Mouse (Mus musculus) heart, adult 11 months (tissue): ENCODE measurements at regions not wholly inside any gene's neighbourhood (a gene's known extent, or its start where the extent isn't known, plus 50 kb on each side); places are given as distances from the start of the nearest gene placed in this dataset.

Source experiments
- DNase-seq: peaks from one replicate; pipeline ENCODE4 v3.0.0; 2022

DNA sequence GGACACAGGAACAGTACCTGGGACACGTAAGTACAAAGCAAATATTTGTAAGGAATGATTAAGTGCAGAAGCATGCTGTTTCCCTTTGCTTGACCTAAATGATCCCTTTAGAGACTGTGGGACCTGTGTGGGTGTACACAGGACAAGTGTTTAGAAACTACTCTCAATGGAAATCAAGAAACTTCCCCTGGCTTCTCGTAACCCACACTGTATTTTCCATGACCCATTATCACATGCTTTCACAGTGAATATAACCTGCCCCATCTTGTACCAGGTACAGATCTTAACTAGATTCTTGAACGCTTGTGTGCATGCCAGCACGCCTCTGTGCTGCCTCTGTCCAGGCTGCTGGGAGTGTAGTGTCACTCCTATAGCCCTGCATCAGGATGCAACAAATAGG is 177.8 kb upstream of the Ahr start:
- DNase-seq = peak; percentile 63

DNA sequence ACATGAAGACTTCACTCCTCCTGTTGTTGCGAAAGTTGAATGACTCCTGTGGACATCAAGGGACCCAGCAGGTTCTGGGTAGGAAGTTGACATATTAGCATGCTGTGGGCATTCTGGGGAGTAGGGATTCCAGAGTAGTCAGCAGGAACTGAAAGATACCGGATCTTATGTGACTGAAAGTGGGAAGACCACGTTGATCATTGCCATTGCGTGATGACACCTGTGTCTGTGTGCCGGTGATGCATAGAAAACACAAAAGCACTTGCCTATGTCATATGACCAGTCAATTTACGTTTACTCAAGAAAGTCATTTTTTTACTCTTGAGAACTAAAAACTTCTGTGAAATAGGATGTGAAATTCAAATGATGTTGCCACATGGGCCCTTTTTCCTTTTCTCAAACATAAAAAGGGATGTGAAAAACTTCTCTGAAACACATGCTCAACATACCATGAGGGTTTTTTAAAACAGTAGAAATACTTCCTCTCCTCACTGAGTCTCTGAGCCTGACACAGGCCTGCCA is 176.8 kb upstream of the Ahr start:
- DNase-seq = peak; percentile 78

DNA sequence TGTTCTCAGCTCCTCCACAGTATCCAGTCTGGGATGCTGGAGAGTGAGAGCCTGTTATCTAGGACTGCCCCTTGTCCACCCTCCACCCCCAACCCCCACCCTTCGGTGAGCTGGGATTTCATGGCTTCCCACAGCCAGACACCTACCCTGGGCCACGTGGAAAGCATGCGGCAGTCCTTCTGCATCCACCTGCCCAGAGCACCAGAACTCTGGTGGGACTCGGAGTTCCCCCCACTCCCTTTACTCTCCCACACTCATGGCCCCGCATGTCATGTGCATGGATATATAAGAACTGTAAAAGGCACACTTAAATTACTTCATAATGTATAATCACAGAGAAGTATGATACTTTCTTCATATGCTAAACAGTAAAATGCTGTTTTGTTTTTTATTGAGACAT is 175.5 kb upstream of the Ahr start:
- DNase-seq = no peak

DNA sequence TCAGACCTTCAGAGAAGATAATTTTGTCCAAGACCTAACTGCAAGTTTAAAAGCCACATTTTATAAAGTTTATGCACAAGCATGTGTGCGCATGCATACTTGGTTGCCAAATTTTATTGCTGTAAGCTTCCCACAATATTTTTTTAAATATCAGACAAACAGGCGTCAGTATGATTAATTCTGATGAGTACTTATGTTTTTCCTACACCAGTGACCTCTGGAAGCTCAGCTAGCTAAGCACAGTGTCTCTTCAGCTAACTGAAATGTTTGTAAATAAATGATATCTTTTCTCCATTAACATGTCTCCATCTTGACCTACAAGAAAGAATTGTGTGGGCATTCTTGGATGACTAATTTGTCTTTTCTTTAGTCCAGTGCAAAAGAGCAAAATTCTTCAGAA is 168.6 kb upstream of the Ahr start:
- no peak for DNase-seq

DNA sequence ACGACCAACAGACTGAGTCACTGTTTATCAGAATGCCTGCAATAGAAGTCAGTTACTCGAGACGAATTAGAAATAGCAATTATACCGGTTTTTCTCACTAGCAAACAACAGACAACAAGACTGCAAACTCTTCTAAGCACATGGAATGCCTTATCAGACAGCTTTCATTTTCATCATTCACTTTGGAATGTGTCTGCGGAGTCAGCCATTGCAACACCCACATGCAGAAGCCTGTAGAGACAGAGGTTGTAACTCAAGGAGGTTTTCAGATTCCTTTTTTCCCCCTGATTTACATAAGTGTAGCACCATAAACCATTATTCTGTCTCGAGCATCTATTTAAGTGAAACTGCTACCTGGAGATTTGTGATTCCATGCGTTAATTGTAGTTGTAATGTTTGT is 167.8 kb upstream of the Ahr start:
- DNase-seq = no peak

DNA sequence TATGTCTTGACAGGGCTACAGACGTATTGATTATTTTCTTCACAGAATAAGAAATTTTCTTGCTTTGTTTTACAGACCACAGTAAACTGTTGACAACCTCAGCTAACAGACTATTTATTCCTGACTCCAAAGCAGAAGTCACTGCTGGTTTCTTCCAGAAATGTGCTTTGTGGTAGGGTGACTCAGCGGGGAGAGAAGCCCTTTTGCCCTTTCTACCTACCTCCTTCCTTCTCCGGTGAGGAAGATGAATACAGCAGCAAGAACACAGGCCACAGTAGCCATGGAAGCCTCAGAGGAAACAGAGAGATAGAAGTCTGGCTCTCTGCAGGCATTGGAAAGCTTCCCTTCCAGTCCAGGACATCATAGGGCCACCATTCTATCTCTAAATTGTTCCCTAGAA is 159.4 kb upstream of the Ahr start:
- DNase-seq = no peak

DNA sequence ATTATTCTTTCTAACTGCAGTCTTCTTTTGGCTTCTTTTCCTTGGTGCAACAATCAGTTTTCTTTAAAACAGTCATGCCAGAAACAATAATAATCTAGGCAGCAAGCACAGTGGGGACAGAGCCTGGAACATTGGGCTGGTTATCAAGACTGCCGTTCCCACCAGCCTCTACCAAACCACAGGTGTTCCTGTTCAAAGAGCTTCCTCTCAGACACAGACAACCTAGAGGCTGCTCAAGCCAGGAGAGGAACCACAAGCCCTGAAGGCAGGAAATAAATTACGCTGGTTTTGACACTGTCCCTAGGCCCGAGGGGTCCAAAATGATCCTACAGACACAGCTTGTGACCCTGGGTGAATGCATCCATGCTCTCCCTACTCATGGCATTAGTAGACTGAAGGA is 156.1 kb upstream of the Ahr start:
- no peak for DNase-seq

DNA sequence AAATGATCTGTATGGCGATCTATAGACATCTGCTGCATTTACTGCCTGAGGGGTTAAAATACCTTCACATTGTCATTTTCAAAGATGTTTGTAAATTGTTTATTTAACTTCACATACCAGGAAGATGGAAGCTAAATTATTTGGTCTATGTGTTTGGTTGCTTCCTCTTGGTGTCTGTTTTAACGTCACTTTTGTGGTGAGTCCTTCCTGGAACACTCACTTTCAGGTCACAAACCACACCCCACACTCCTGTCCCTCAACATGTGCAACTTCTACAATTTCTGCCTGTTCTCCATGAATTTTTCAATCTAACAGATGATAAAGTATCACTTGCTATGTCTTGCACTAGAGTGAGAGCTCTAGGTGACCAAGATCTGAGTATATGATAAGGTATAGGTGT is 151.4 kb upstream of the Ahr start:
- DNase-seq = no peak

DNA sequence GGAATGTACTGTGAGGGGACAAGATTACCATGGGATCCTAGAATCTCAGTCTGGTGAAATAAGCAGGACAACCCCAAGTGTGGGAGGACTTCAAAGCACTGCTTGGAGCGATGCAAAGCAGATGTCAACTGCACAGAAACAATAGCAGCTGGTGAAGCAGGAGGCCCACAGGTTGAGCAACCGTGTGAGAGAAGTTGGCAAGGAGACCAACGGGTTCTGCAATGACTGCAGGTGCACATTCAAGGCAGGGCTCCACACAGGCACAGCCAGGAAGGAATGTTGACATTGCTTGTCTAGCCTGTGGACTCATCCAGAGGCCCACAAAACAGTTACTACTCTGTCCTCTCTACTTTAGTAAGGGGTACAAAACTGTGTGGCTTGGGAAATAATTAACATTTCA is 150.4 kb upstream of the Ahr start:
- DNase-seq = no peak

DNA sequence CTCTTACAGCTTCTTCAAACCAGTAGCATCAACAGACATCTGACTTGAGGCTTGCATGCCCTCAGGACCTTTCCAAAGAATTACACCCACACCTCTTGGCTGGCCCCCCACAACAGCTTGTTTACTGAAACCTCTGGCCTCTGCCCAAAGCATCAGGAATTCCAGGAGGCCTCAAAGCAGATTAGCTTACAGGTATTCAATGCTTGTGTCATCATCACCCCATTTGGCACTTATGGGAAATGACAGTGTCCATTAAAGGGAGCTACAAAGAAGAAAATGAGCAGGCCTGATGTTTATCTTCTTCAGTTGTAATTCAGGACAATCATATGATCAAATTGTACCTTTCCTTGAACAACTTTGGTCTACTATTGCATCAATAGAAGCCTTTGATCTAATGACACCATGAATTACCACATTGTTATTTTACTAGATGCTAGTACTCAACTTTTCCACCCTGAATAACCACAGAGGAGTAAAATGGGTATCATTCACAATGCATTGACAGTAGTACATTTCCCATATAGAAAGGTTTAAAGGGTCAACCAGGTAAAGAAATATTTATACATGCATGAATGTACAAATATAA is 147.1 kb upstream of the Ahr start:
- DNase-seq = no peak

DNA sequence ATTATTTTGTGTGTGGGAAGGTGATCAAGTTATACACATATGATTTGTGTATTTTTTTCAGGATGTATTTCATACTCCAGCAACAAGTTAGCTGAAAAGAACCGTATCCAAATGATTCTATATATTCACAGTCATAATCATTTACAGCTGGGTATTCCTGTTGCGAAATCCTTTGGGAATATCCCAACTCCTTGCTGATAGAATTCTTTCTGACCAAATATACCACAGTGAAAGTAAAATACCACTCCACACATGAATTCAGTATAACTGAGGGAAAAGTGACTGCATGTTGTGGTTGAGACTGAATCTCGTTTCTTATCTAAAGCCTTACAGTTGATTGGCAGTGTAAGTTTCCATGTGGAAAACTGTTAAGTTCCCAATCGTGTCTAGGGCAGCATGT is 145.1 kb upstream of the Ahr start:
- DNase-seq = no peak

DNA sequence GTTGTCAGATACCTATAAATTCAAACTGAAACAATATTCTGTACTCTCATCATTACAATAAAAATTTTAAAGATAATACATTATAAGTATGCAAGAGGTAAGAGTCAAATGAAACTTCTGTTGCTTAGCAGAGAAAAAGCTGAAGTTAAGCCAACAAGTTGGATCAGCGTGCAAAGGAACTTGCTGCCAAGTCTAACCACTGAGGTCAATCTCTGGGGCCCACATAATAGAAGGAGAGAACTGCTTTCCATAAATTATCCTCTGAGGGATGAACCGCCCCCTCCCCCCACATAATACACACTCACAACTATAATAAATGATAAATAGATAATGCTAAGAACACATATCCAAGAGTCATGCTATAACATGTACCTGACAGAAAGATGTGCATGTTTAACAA is 144.2 kb upstream of the Ahr start:
- no peak for DNase-seq

DNA sequence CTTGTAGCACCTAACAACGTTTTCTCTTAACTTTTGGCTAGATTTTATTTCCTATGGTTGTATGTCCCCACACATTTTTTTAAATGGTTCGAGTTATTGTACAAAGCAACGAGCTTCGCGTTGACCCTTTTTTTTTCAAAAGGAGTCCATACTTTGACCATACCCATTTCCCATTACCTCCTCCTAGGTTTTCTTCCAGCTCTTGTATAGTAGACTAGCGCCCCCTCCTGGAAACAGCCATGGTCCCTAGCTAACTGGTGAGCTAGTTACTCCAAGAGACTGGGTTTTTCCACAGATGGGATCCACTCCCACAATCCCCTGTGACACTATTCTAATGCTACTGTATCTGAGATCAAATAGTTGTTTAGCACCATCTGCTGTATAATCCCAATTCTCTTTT is 139.6 kb upstream of the Ahr start:
- peak; percentile 87 for DNase-seq

DNA sequence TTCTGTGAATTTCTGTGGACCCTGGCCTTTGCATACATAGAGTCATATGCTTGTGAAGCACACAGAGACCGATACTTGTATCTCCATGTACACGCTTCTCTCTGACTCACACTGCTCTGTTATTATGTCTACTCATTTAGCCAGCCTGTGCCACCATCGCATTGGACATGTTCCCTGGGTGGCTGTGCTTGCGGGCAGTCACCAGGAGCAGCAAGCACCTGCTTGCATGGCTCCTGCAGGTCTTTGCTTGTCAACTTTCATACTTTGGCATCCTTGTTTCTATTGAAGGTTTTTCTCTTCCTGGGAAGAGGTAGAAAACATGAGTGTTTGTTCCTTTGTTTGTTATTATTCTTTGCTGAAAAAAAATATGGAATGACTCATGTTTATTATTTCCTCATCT is 136.1 kb upstream of the Ahr start:
- no peak for DNase-seq

DNA sequence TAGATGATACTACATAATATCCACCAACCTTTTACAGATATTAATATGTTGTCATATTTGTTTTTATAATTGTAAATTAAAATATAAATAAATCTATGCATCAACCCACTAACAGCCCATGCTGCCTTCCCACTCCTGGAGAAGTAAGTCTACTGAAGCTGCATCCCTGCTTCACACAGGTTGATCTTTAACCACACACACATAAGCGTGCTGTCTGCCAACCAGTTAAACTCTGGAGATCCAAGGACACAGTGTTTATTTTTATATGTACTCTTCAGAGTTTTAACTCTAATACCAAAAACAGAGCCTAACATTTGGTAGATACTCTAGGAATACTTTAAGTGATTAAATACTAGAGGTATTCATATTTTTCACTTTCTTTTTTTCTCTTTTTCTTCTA is 133.9 kb upstream of the Ahr start:
- no peak for DNase-seq

DNA sequence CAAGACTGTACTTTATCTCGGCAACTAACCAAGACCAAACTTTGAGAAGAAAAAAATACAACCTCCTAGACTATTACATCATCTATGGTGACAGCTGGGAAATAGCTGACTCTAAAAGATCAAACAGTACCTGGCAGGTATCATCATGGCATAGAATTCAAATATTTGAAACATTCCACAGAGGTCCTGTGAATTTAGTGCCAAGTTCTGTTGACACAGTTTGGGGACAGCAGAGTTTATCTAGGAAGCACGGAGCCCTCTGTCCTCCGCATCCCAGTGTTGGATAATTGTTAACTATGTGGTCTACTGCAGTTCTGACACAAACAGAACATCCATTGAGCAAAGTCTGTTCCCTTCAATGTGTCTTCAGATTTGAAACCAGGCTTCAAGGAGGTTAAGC is 132.9 kb upstream of the Ahr start:
- DNase-seq = no peak

DNA sequence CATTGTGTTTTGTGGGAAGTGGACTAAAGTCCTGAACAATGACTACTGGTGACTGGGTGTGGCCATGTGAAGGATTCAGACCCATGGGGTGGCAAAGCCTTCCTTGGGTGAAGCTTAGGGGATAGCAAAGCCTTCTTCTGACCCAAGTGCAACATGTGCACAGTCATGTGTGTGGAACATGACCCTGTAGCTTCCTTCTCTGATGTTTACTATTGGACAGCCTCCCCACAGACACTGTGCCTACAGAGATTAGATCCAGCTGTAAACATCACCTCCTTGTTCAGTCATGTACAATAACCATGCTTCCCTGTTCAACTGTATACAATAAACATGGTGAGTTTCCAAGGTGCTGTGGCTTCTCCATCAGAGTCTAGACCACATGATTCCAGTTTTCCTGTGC is 132.4 kb upstream of the Ahr start:
- no peak for DNase-seq

DNA sequence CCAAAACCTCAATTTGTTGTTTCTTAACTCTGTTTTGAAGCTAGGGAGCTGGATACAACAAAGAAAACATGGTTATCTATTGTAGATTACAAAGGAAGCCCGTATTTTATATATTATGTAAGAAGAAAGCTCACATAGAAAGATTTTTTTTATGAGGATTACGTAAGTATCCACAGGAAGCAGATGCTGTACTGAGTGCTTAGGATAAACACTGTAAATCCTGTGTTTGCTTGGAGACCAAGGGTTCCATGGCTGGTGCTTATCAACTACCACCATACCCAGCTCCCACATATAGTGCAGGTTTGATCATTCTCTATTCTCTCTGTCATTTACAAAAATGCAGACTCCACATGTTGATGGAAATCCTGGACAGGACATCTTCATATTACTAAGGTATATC is 131.2 kb upstream of the Ahr start:
- DNase-seq = no peak

DNA sequence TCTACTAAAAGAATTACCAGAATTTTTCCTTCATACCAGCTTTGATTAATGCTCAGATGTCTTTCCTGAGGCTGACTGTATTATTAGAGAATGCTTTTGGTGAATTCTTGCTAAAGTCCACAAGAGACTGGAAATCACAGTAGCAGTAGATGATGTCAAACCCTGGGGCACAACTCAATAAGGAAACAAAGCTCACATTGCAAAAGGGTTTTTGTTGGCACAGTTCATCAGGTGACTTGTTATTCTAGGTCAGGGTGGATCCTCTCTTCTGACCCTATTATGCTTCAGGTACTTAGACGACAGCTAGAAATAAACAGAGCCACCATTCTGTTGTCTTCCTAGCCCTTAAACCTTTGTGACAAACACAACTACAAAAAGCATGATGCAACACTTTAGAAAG is 128.2 kb upstream of the Ahr start:
- DNase-seq = no peak

DNA sequence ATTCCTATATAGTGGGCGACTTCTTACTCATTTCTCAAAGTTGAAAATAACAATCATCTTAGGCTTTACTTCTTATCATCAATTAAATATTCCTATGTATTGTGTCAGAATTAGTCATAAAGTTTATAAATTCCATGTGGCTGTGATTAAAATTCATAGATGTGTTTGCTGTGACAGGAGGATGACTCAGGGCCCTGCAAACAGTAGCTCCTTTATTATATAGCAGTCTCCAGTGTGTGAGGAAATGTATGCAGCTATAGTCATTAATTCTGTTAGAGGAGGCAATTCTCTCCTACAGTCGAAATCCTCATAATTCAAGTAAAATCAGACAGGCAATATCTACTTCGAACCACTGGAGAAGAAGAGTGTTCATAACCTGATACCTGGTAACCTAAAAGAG is 121.7 kb upstream of the Ahr start:
- DNase-seq = no peak

DNA sequence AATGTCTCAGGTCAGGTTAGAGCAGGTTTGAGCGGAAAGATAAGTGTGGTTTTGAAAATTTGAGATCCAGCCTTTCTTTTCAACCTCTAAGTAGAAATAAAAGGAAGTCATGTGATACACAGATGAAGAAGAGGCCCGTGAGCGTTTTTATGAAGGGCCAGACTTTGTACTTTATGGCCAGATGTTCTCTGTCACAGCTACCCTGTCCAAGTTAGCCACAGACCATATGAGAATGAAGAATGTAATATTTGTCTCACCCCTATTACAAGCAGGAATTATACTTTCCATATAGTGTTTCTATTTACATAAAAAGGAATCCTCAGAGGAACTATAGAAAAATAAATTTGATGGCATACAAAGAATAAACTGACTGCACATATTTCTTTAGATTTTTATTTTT is 114.9 kb upstream of the Ahr start:
- DNase-seq = no peak

DNA sequence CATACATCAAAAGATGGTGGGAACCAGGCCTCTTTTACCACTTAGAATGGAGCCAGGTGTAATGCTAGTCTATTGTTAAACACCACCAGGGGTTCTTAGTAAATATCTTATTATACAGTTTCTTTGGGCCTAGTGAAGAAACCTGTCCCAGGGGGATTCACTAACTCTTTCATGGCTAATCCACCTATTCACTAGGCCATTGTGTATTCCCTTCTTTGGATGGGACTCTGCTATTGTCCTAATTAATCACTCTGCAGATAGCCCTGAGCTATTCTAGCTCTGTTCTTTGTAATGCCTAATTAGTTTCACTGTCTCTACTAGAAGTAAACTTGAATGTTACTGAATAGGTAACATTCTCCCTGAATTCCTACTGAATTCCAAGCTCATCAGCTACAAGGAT is 107.6 kb upstream of the Ahr start:
- DNase-seq = no peak

DNA sequence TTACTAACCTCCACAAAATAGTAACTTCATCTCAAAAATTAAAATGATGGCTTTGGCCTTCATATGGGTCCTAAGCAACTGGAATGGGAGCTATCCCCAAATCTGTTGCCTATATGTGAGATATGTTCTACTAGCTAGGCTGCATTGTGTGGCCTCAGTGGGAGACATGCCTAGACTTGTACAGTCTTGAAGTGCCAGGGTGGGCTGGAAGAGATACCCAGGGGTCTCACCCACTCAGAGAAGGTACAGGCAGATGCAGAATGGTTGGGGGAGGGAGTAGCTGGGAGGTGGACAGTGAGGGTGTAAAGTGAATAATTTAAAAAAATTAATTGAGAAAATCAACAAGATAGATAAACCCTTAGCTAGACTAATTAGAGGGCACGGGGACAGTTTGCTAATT is 106.9 kb upstream of the Ahr start:
- no peak for DNase-seq

DNA sequence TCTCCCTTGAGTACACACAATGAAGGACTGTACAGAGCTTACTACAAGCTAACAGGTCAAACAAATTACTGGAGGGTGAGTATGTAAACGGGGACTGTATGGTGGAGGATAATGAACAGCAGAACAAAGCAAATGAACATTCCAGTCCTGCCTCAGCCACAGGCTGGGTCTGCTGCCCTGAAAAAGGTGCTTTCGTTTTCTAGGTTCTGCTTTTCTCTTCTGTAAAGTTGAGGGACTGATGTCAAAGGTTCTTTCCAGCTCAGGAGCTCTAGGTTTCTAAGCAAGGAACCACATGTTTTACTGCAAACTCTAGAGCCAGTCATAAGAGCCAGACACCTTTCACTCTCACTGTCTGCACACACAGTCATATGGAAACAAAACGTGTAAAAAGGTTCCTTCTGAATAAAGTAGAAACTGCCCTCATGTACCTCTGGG is 106.1 kb upstream of the Ahr start:
- no peak for DNase-seq

DNA sequence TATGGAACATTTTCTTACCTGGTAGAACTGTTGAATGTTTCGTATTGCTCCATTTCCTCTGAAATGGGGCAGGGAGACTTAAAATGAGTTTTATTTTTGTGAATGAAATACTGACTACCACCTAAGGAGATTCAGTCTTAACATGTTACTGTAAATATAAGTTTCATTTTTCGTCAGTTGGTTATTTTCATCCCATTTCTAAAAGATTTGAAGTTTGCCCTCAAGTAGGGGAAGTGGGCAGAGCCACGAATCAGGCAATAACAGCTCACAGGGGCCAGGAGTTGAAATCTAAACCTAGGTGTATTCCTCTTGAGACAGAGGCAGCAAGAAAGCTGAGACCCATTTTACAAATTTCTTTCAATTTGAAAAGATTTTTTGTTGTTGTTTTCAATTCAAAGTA is 88.6 kb upstream of the Ahr start:
- no peak for DNase-seq

DNA sequence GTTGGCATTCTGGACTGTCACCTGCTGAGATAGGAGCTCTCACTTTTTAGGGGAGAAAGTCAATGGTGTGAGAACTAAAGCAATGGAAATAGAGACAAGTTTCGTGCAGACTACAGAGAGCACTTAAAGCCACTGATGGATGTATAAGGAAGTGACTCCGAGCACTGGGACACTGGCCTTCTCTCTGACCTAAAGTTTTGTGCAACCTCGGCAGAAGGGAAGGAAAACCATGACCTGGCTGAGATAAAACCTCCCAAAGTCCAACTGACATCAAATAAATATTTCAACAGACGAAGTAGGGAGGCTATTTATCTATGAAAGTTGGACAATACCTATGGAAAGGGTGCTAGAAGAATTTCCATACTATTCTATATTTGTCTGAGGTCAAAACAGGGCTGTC is 80.0 kb upstream of the Ahr start:
- DNase-seq = no peak
